Mouse (Mus musculus) cerebral cortex, adult 2 months (tissue): ENCODE results near the gene Dusp10.

ENCODE experiments used
- WGBS: fragments of 180-500 bp; shearing (Covaris S2); methylation state at CpG from one replicate; pipeline ENCODE4 v1.1.7; 2018; 5-methylcytosine and 5-hydroxymethylcytosine counted together

Gene Dusp10

GRCm38 (mm10) chr1:184013106-184013505 lies at the start of gene Dusp10:
TSS of gene Dusp10 (plus strand) at chr1:184013302.
- WGBS, result 94% methylated on average over 4 of the region's 4 CpGs

DNA sequence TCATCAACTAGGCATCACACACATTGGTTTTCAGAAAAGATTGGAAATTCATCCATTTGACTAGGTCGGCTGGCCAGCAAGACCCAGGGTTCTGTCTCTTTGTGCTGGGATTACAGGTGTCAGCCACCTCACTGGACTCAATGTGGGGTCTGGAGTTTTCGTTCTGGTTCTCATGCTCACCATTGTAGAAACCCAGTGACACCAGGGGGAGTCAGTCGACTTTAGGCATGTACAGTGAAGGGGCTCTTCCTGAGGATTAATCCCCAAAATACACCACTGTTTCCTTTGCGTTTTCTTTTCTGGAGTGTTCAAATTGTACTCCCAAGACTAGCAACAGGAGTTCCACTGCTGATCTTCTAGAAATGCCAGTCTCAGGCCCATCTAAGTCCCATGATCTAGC lies 47.8 kb upstream of the Dusp10 start:
- WGBS, result 85% methylated on average over 4 of the region's 4 CpGs

GRCm38 (mm10) chr1:183969265-183969664 lies 43.8 kb upstream of the Dusp10 start:
- WGBS, result 63% methylated on average over 1 of the region's 1 CpGs

- 90% methylated on average over 9 of the region's 9 CpGs for WGBS
These were observed 33.3 kb upstream of the Dusp10 start for GRCm38 (mm10) chr1:183979814-183980243.

- WGBS, result 26% methylated on average over 13 of the region's 13 CpGs
These were observed 31.0 kb upstream of the Dusp10 start for GRCm38 (mm10) chr1:183982108-183982507.

GRCm38 (mm10) chr1:183987711-183988245 lies 25.3 kb upstream of the Dusp10 start:
- 99% methylated on average over 7 of the region's 7 CpGs for WGBS

DNA sequence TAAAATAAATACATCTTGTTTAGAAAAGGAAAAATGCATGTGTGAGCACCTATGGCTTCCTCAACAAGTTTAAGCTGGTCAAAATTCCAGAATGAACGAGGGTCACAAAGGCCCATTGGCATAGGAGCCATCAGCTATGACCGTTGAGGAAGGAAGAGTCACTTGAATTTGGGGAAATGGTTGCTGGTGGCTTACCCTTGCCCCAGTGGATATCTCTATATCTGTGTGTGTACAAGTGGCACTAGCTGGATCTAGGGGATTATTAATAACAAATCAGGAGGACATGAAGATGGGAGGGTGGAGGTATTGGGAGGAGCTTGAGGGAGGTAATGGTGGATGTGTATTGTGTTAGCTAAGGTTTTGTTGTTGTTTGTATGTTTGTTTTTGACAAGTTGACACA lies 21.2 kb upstream of the Dusp10 start:
- WGBS, result 90% methylated on average over 2 of the region's 2 CpGs

- 90% methylated on average over 2 of the region's 2 CpGs for WGBS
These were observed 15.9 kb upstream of the Dusp10 start for GRCm38 (mm10) chr1:183997207-183997606.

DNA sequence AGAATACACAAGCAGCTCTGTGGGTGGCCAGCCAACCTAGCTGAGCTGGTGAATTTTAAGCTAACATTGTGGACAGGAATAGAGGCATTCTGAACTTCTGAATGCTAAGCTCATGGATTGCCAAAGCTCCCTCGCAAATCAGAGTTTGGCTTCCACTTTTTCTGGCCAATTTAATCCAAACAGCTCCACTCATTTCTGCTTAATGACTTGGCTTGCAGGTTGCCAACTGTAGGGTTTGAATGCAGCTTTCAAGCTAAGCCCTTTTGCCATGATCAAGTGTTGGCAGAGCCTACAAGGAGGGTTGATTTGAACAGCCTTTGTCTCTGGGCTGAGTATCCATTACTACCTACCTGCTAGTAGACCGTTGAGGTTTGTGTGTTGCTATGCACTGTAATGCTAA lies 10.6 kb upstream of the Dusp10 start:
- whole genome bisulfite sequencing, result 53% methylated on average over 2 of the region's 2 CpGs

- WGBS, result 89% methylated on average over 2 of the region's 2 CpGs
These were observed 8.8 kb upstream of the Dusp10 start for GRCm38 (mm10) chr1:184004311-184004710.

DNA sequence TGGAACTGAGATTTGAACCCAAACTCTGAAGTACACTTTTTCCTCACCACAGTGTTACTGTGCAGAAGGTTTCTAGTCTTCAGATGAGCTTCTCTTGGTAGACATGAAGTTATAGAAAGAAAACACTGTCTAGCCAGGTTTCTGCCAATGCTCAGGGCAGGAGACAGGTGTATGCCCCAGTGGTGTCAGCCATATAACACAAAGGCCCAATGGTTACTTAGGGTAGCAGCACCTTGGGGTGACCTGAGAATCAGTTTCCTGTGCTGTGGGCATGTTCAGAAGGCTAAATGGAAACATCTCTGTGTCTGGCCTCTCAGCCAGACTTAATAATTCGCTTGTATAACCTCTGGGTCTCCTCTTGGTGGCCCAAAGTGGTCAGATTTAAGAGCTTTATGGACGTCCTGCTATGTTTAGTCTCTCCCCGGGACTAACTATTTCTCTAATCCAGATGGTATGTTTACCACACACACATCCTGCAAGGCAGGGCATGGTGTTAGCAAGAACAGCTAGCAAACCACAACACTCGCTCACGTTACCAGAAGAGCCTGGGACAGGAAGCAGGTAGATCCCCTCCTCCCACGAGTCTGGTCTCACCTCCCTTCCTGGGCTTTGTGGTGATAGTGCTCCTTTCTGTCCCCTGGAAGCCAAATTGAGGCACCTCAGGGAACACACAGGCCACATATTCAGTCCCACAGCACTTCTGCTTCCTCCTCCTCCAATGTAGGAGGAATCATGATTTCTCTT lies 7.6 kb upstream of the Dusp10 start:
- 79% methylated on average over 6 of the region's 6 CpGs for WGBS

DNA sequence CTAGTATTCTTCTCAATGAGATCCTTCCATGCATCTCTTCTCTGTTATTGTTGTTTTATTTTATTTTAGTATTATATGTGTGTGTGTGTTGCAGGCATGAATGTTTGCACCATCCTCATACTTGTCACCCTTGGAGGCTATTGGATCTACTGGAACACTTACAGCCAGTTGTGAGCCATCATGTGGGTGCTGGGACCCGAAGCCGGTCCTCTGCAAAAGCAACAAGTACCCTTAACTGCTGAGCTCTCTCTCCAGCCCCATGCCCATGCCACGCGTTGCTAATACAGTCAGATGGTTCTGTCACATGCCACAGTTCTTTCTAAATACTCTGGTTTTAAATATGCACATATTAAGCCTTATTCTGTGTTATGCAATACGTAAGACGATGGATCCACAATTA lies 1.8 kb upstream of the Dusp10 start:
- 97% methylated on average over 6 of the region's 6 CpGs for WGBS

GRCm38 (mm10) chr1:184014091-184014490 lies 989 bp downstream of the Dusp10 start:
- WGBS, result 83% methylated on average over 3 of the region's 3 CpGs

DNA sequence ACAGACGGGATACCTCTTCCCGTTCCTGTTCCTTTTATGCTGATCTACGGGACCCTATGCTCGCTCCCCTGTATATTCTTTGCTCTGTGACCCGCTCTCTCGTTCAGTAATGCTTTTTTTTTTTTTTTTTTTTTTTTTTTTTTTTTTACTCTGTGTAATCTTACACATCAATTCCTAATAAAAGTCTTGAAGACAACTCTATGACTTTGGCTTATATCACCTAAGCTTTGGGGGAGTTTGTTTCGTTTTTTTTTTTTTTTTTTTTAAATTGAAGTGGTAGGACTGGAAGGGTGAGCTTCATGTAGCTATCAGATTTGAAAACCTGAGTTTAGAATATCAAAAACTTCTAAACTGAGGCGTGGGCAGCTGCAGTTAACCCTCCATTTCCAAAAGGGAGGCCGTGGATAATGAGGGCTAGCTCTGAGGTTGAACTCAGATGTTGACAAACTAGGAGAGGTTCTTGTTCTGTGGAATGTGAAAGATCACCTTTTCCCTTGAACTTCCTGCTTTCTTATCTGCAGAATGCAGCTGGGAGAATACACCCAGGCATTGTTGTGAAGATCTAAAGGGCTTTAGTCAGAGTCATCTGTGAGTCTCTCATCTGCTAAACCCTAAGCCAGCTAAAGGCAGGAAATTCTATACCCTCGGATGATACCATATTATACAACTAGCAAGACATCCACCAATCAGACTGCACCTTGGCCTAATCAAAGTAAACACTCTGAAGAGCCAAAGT lies 3.1 kb downstream of the Dusp10 start:
- WGBS, result 77% methylated on average over 10 of the region's 10 CpGs

DNA sequence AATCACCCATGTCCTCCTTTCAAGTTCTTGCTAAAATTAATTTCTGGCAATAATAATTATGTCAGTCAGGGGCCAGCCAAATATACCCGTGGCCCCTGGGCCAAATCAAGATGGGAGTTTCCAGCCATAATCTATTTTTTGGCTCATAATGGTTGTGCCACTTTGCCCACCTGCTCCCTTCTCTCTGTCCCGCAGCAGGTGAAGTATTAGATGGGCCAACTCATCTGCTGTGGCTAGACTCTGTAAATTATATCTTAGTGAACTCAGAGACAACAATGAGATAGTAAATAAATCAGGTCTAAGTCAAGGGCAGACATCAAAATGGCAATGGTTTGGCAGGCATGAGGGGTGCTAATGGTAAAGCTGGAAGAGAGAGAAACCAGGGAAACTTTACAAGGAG lies 4.5 kb downstream of the Dusp10 start:
- 88% methylated on average over 2 of the region's 2 CpGs for WGBS

- 76% methylated on average over 6 of the region's 6 CpGs for WGBS
These were observed 6.1 kb downstream of the Dusp10 start for GRCm38 (mm10) chr1:184019042-184019721.

GRCm38 (mm10) chr1:184019722-184020107 lies 6.6 kb downstream of the Dusp10 start:
- 63% methylated on average over 6 of the region's 6 CpGs for WGBS

- 83% methylated on average over 2 of the region's 2 CpGs for WGBS
These were observed 10.9 kb downstream of the Dusp10 start for GRCm38 (mm10) chr1:184023971-184024370.

DNA sequence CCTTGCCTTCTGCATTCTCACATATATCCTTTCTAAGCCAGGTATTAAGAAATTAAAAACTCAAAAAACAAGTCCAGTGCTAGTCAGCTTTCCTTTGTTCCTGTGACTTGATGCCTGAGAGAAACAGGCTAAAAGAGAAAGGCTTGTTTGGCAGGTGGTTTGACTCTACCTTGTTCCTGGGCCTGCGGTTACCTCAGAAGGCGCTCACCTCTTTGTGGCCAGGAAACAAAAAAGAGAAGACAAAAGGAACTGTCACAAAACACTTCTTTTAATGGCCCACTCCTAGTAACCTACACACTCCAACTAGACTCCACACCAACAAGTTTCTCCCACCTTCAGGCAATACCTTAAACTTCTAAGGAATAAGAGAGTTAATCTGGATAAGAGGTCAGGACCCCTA lies 11.5 kb downstream of the Dusp10 start:
- WGBS, result 97% methylated on average over 2 of the region's 2 CpGs

DNA sequence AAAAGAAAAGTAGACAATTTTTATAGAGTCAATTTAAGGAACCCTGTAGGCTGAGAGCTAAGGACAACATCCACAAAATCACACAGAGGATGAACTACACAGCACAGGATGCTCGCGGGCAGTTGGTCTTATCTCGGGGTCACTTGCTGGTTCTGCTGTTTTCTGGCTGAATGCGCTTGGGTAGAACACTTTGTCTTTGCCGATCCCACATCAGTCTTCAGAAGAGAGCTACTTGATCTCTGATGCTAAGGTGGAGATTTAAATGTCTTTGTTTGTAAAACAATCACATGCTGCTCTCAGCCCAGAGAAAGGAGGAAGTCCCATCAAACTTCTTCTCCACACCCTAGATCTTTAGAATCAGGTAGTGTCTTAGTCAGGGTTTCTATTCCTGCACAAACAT lies 12.0 kb downstream of the Dusp10 start:
- WGBS, result 96% methylated on average over 5 of the region's 5 CpGs

- 91% methylated on average over 3 of the region's 3 CpGs for WGBS
These were observed 13.9 kb downstream of the Dusp10 start for GRCm38 (mm10) chr1:184027039-184027438.

GRCm38 (mm10) chr1:184030070-184030802 lies 17.1 kb downstream of the Dusp10 start:
- 97% methylated on average over 8 of the region's 8 CpGs for WGBS
